Mouse (Mus musculus): ENCODE results near the gene 9430097D07Rik. TPM values are rescaled to one million over a fixed set of nuclear protein-coding genes. Genes with fewer than 3 reads are reported as not detected.
A peak's percentile ranks its signal among the peaks of the same experiment; 100 is the strongest.

Gene 9430097D07Rik
- polyA plus RNA-seq, 1 experiment from 2014 or later: 0.15 TPM

GRCm38 (mm10) chr2:32559570-32559969, 15.9 kb downstream of the 9430097D07Rik start:
- Histone ChIP-seq H3K4me3 (ENCODE audit: low read depth, low read length) (no peak overlapping the region), H3K9me3 (ENCODE audit: control insufficient read depth, low read length) (no peaks in the 10 kb centered on the region), H3K4me1 (replicated peaks; ENCODE audit: control insufficient read depth, insufficient read depth, low read length) (peaks cover 5% of the 10 kb centered on the region; the same call in 1 of the 2 replicates), H3K27ac (ENCODE audit: low read depth) (no peak overlapping the region), H3K4me2 (ENCODE audit: low read length) (no peak overlapping the region), H3K36me3 (ENCODE audit: control insufficient read depth, insufficient read depth, low read length) (peaks cover 37% of the 10 kb centered on the region), H3K9ac (ENCODE audit: low read length) (no peak overlapping the region), H3K27me3 (replicated peaks; ENCODE audit: control insufficient read depth, insufficient read depth, low read length) (no peaks in the 10 kb centered on the region)
- 82% methylated on average over 5 of the region's 5 CpGs for WGBS
- ATAC-seq (replicated peaks; ENCODE audit: low FRiP score, low TSS enrichment, low read depth) (peak; percentile 69), DNase-seq (ENCODE audit: low spot score) (no peak)

- Histone ChIP-seq H3K27ac (ENCODE audit: low read depth) (no peak overlapping the region), H3K4me2 (ENCODE audit: low read length) (no peak overlapping the region), H3K4me1 (replicated peaks; ENCODE audit: control insufficient read depth, insufficient read depth, low read length) (peaks cover 5% of the 10 kb centered on the region; the same call in 1 of the 2 replicates), H3K4me3 (ENCODE audit: low read depth, low read length) (no peak overlapping the region), H3K27me3 (replicated peaks; ENCODE audit: control insufficient read depth, insufficient read depth, low read length) (no peaks in the 10 kb centered on the region), H3K9ac (ENCODE audit: low read length) (no peak overlapping the region), H3K9me3 (ENCODE audit: control insufficient read depth, low read length) (no peaks in the 10 kb centered on the region), H3K36me3 (ENCODE audit: control insufficient read depth, insufficient read depth, low read length) (peaks cover 11% of the 10 kb centered on the region; the same call in 1 of the 2 replicates)
- ATAC-seq (replicated peaks; ENCODE audit: low FRiP score, low TSS enrichment, low read depth): no peak
- 76% methylated on average over 7 of the region's 7 CpGs for WGBS
- no peak for DNase-seq (ENCODE audit: low spot score)
Observed at GRCm38 (mm10) chr2:32556019-32556418, 19.5 kb downstream of the 9430097D07Rik start.

- ATAC-seq (replicated peaks; ENCODE audit: low FRiP score, low TSS enrichment, low read depth) (no peak), DNase-seq (ENCODE audit: low spot score) (no peak)
- 51% methylated on average over 4 of the region's 4 CpGs for WGBS
- Histone ChIP-seq H3K27me3 (replicated peaks; ENCODE audit: control insufficient read depth, insufficient read depth, low read length) (no peaks in the 10 kb centered on the region), H3K4me3 (ENCODE audit: low read depth, low read length) (no peak overlapping the region), H3K4me2 (ENCODE audit: low read length) (no peak overlapping the region), H3K9me3 (ENCODE audit: control insufficient read depth, low read length) (no peaks in the 10 kb centered on the region), H3K4me1 (replicated peaks; ENCODE audit: control insufficient read depth, insufficient read depth, low read length) (peaks cover 5% of the 10 kb centered on the region; the same call in 1 of the 2 replicates), H3K36me3 (ENCODE audit: control insufficient read depth, insufficient read depth, low read length) (peaks cover 9% of the 10 kb centered on the region; the same call in 1 of the 2 replicates), H3K9ac (ENCODE audit: low read length) (no peak overlapping the region), H3K27ac (ENCODE audit: low read depth) (0 out of 2 replicates have a peak overlapping the region, but pooled peaks have one; percentile 33)
Observed at GRCm38 (mm10) chr2:32555484-32555883, 20.0 kb downstream of the 9430097D07Rik start.

- H3K4me3 ChIP-seq (ENCODE audit: low read depth, low read length): no peak overlapping the region
- H3K27ac ChIP-seq (ENCODE audit: low read depth): no peak overlapping the region
- H3K4me2 ChIP-seq (ENCODE audit: low read length): no peak overlapping the region
- H3K4me1 ChIP-seq (replicated peaks; ENCODE audit: control insufficient read depth, insufficient read depth, low read length): peaks cover 19% of the 10 kb centered on the region
- no peaks in the 10 kb centered on the region for H3K9me3 ChIP-seq (ENCODE audit: control insufficient read depth, low read length)
- no peaks in the 10 kb centered on the region for H3K27me3 ChIP-seq (replicated peaks; ENCODE audit: control insufficient read depth, insufficient read depth, low read length)
- WGBS: 75% methylated on average over 7 of the region's 7 CpGs
- DNase-seq (ENCODE audit: low spot score) (no peak), ATAC-seq (replicated peaks; ENCODE audit: low FRiP score, low TSS enrichment, low read depth) (no peak)
- H3K9ac ChIP-seq (ENCODE audit: low read length): no peak overlapping the region
- H3K36me3 ChIP-seq (ENCODE audit: control insufficient read depth, insufficient read depth, low read length): no peaks in the 10 kb centered on the region
Observed at GRCm38 (mm10) chr2:32553592-32554148, 21.8 kb downstream of the 9430097D07Rik start.

GRCm38 (mm10) chr2:32551236-32551635, 24.2 kb downstream of the 9430097D07Rik start:
- H3K9ac ChIP-seq (ENCODE audit: low read length): no peak overlapping the region

GRCm38 (mm10) chr2:32549764-32550163, 25.7 kb downstream of the 9430097D07Rik start:
- no peak overlapping the region for H3K4me2 ChIP-seq (ENCODE audit: low read length)
- DNase-seq (ENCODE audit: low spot score): no peak
- no peak overlapping the region for H3K4me3 ChIP-seq (ENCODE audit: low read depth, low read length)
- H3K27me3 ChIP-seq (replicated peaks; ENCODE audit: control insufficient read depth, insufficient read depth, low read length): no peaks in the 10 kb centered on the region
- ATAC-seq (replicated peaks; ENCODE audit: low FRiP score, low TSS enrichment, low read depth): no peak
- 0 out of 2 replicates have a peak overlapping the region, but pooled peaks have one; percentile 14 for H3K27ac ChIP-seq (ENCODE audit: low read depth)
- no peaks in the 10 kb centered on the region for H3K9me3 ChIP-seq (ENCODE audit: control insufficient read depth, low read length)
- no peak overlapping the region for H3K9ac ChIP-seq (ENCODE audit: low read length)
- 48% methylated on average over 6 of the region's 6 CpGs for WGBS
- H3K36me3 ChIP-seq (ENCODE audit: control insufficient read depth, insufficient read depth, low read length): 0 out of 2 replicates have a peak, but pooled peaks cover 5% of the 10 kb centered on the region
- peaks cover 14% of the 10 kb centered on the region for H3K4me1 ChIP-seq (replicated peaks; ENCODE audit: control insufficient read depth, insufficient read depth, low read length)

More at GRCm38 (mm10) chr2:32551236-32551635, 24.2 kb downstream of the 9430097D07Rik start:
- H3K9me3 ChIP-seq (ENCODE audit: control insufficient read depth, low read length): no peaks in the 10 kb centered on the region
- no peak overlapping the region for H3K4me2 ChIP-seq (ENCODE audit: low read length)
- no peak overlapping the region for H3K4me3 ChIP-seq (ENCODE audit: low read depth, low read length)
- 58% methylated on average over 5 of the region's 5 CpGs for WGBS
- H3K36me3 ChIP-seq (ENCODE audit: control insufficient read depth, insufficient read depth, low read length): no peaks in the 10 kb centered on the region
- no peak for ATAC-seq (replicated peaks; ENCODE audit: low FRiP score, low TSS enrichment, low read depth)
- DNase-seq (ENCODE audit: low spot score): no peak
- peaks cover 19% of the 10 kb centered on the region for H3K4me1 ChIP-seq (replicated peaks; ENCODE audit: control insufficient read depth, insufficient read depth, low read length)
- H3K27me3 ChIP-seq (replicated peaks; ENCODE audit: control insufficient read depth, insufficient read depth, low read length): no peaks in the 10 kb centered on the region
- H3K27ac ChIP-seq (ENCODE audit: low read depth): no peak overlapping the region

- no peak overlapping the region for H3K9ac ChIP-seq (ENCODE audit: low read length)
- H3K27ac ChIP-seq (ENCODE audit: low read depth): no peak overlapping the region
- WGBS: 69% methylated on average over 9 of the region's 9 CpGs
- H3K36me3 ChIP-seq (ENCODE audit: control insufficient read depth, insufficient read depth, low read length): 0 out of 2 replicates have a peak, but pooled peaks cover 5% of the 10 kb centered on the region
- H3K9me3 ChIP-seq (ENCODE audit: control insufficient read depth, low read length): no peaks in the 10 kb centered on the region
- peaks cover 14% of the 10 kb centered on the region for H3K4me1 ChIP-seq (replicated peaks; ENCODE audit: control insufficient read depth, insufficient read depth, low read length)
- no peaks in the 10 kb centered on the region for H3K27me3 ChIP-seq (replicated peaks; ENCODE audit: control insufficient read depth, insufficient read depth, low read length)
- H3K4me3 ChIP-seq (ENCODE audit: low read depth, low read length): no peak overlapping the region
- ATAC-seq (replicated peaks; ENCODE audit: low FRiP score, low TSS enrichment, low read depth) (no peak), DNase-seq (ENCODE audit: low spot score) (no peak)
- no peak overlapping the region for H3K4me2 ChIP-seq (ENCODE audit: low read length)
Observed at GRCm38 (mm10) chr2:32549171-32549570, 26.3 kb downstream of the 9430097D07Rik start.

GRCm38 (mm10) chr2:32547964-32548739, 27.3 kb downstream of the 9430097D07Rik start:
- H3K36me3 ChIP-seq (ENCODE audit: control insufficient read depth, insufficient read depth, low read length): 0 out of 2 replicates have a peak, but pooled peaks cover 5% of the 10 kb centered on the region
- no peak overlapping the region for H3K27ac ChIP-seq (ENCODE audit: low read depth)
- no peak overlapping the region for H3K4me3 ChIP-seq (ENCODE audit: low read depth, low read length)
- 89% methylated on average over 7 of the region's 7 CpGs for WGBS
- H3K4me1 ChIP-seq (replicated peaks; ENCODE audit: control insufficient read depth, insufficient read depth, low read length): peaks cover 14% of the 10 kb centered on the region
- no peak overlapping the region for H3K9ac ChIP-seq (ENCODE audit: low read length)
- no peaks in the 10 kb centered on the region for H3K27me3 ChIP-seq (replicated peaks; ENCODE audit: control insufficient read depth, insufficient read depth, low read length)
- no peak for ATAC-seq (replicated peaks; ENCODE audit: low FRiP score, low TSS enrichment, low read depth)
- H3K4me2 ChIP-seq (ENCODE audit: low read length): no peak overlapping the region
- DNase-seq (ENCODE audit: low spot score): no peak
- H3K9me3 ChIP-seq (ENCODE audit: control insufficient read depth, low read length): no peaks in the 10 kb centered on the region

All from intestine, embryonic 14.5 days (tissue).